Mouse (Mus musculus): ENCODE results near the gene Gm21985.

DNA sequence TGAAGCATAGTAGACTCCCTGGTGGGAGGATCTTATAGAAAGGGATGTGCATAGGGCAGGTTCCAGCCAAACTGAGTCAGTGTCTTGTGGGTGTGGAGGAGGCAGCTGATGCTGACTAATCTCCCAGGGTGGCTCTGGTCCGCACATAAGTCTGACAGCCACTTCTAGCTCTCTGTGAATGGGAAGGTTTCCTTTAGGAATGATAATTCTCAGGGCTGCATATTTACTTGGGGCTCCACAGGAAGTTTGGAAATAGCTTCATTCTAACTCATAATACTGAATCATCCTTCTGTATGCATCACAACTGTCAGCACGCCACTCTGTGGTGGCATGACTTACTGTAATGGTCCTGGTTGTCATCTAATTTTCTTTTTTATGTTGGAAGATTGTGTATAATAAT lies 177.4 kb downstream of the Gm21985 start:
- no peak for TF ChIP-seq CTCF (IDR thresholded peaks at IDR 0.05; ENCODE audit: low read depth, low read length)
- TF ChIP-seq POLR2A (IDR thresholded peaks at IDR 0.05; ENCODE audit: extremely low read depth, insufficient read depth, low read length) = no peak
